Mouse (Mus musculus): ENCODE data around the gene Idh3a.

GRCm38 (mm10) chr9:54596752-54597465, 10.8 kb downstream of the Idh3a start:
- TF ChIP-seq CTCF (IDR thresholded peaks at IDR 0.05; ENCODE audit: low read depth) (no peak), EP300 (IDR thresholded peaks at IDR 0.05; ENCODE audit: low read depth) (no peak)
